Mouse (Mus musculus): Measurements from ENCODE around the gene Hdac4. TPM values are rescaled to one million over a fixed set of nuclear protein-coding genes. Genes with fewer than 3 reads are reported as not detected.

Gene Hdac4
- polyA plus RNA-seq, 1 experiment from 2014 or later: 20.8 TPM

DNA sequence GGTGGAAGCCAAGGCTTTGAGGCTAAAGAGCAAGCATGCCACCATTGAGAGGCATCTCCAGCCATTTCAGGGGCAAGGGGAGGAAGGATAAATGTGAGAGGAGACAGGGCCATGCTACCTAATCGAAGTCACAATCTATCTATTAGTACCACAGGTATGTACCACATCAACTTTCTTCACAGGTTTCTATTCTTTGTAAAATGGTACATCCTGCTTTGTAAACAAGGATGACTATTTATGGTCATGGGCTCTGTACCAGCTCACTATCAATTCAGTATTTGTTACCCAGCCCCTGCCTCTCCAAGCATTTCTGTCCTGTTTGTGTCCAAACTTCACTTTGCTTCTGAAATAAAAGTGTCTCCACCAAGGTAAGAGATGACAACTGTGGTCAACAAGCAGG, 92.7 kb downstream of the Hdac4 start:
- DNase-seq (ENCODE audit: low spot score): no peak
- Histone ChIP-seq H3K9me3 (no peaks in the 10 kb centered on the region), H3K36me3 (replicated peaks) (no peaks in the 10 kb centered on the region), H3K27me3 (replicated peaks; ENCODE audit: low read depth, poor library complexity, severe bottlenecking) (no peaks in the 10 kb centered on the region), H3K27ac (replicated peaks) (no peak overlapping the region), H3K4me3 (no peak overlapping the region), H3K4me1 (peaks cover 7% of the 10 kb centered on the region; the same call in 1 of the 2 replicates)
- 92% methylated on average over 1 of the region's 1 CpGs for WGBS

DNA sequence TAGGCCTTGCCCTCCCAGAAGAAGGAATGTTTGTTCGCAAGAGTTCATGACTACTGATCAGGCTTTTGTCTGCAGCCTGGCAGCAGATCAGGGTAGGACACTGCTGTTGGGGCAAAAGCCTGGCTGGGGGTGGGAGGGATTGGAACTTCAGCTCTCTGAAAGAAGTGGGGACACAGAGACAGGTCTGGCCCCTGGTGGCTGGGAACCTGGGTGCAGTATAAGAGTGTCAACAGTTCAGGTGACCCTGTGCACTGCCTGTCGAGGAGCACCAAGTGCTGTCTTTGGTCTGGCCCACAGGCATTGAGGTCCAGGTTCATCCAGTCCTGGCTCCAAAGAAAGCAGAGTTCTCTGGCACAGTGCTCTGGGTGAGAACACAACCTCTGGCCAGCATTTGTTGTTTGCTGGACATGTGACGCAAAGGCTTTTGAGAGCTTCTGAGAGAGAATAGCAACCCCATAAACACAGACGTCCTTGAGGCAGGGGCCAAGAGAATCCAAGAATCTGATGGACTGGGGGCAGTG, 95.1 kb downstream of the Hdac4 start:
- WGBS: 75% methylated on average over 4 of the region's 4 CpGs
- Histone ChIP-seq H3K4me1 (peaks cover 7% of the 10 kb centered on the region; the same call in 1 of the 2 replicates), H3K27ac (replicated peaks) (no peak overlapping the region)

DNA sequence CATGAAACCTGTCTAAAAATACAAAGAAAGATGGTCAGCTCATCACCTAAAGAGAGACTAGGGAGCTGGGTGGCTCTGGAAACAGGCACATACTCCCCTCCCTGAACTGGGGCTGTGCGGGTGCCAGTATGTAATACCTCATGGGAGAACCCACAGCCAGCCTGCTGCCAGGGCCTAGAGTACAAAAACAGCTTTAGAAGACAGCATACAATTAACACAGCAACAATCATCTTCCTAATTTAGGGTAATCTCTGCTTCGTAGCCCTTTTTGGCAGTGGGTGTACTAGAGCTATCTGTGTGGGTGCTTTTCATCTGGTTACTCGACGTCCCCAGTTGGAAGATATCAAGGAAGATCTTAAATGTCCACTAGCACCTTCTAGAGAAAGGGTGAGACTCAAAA, 95.5 kb downstream of the Hdac4 start:
- H3K27ac ChIP-seq (replicated peaks): no peak overlapping the region
- H3K27me3 ChIP-seq (replicated peaks; ENCODE audit: low read depth, poor library complexity, severe bottlenecking): no peaks in the 10 kb centered on the region
- H3K9me3 ChIP-seq: no peaks in the 10 kb centered on the region
- peaks cover 7% of the 10 kb centered on the region; the same call in 1 of the 2 replicates for H3K4me1 ChIP-seq
- no peak for DNase-seq (ENCODE audit: low spot score)
- 90% methylated on average over 4 of the region's 4 CpGs for WGBS
- no peaks in the 10 kb centered on the region for H3K36me3 ChIP-seq (replicated peaks)
- no peak overlapping the region for H3K4me3 ChIP-seq

More for the DNA sequence above, 95.1 kb downstream of the Hdac4 start:
- no peak for DNase-seq (ENCODE audit: low spot score)
- Histone ChIP-seq H3K4me3 (no peak overlapping the region), H3K36me3 (replicated peaks) (no peaks in the 10 kb centered on the region), H3K27me3 (replicated peaks; ENCODE audit: low read depth, poor library complexity, severe bottlenecking) (no peaks in the 10 kb centered on the region), H3K9me3 (no peaks in the 10 kb centered on the region)

DNA sequence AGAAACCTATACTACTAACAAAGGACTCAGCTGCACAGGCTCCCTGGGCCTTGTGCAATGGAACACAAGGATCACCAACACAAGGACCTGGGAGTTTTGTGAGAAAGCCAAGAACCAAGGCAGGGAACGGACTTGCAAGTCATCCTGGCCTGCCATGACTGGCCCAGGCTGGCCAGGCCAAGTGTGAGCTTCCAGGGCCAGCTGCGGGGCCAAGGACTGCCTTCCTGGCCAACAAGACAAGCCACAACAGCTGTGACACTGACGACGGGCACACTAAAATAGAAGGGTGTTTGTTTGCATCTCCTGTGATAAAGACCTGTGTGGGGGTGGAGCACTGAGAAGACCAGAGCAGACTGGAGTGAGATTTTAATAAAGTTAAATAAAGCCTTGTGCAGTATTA, 96.0 kb downstream of the Hdac4 start:
- H3K9me3 ChIP-seq: no peaks in the 10 kb centered on the region
- no peaks in the 10 kb centered on the region for H3K36me3 ChIP-seq (replicated peaks)
- H3K27me3 ChIP-seq (replicated peaks; ENCODE audit: low read depth, poor library complexity, severe bottlenecking): no peaks in the 10 kb centered on the region
- no peak for DNase-seq (ENCODE audit: low spot score)
- H3K4me3 ChIP-seq: no peak overlapping the region
- no peak overlapping the region for H3K27ac ChIP-seq (replicated peaks)
- H3K4me1 ChIP-seq: peaks cover 7% of the 10 kb centered on the region; the same call in 1 of the 2 replicates
- WGBS: 67% methylated on average over 4 of the region's 4 CpGs

DNA sequence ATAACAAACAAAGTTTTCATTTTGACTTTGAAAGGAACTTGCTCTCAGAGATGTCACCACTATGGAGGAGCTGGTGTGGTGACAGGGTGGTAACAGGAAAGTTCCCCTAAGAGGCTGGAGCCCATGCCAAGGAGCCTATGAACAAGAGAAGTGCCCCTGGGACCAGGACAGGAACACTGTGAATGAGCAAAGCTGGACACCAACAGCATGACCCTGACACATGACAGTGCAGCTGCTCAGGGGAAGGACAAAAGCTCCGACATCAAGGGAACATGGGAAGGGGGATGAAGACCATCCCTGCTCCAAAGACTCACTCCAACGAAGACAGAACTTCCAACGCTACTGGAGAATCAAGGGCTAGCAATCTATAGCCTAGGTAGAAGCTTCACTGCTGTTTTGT, 97.0 kb downstream of the Hdac4 start:
- Histone ChIP-seq H3K27ac (replicated peaks) (no peak overlapping the region), H3K4me3 (no peak overlapping the region), H3K27me3 (replicated peaks; ENCODE audit: low read depth, poor library complexity, severe bottlenecking) (no peaks in the 10 kb centered on the region), H3K36me3 (replicated peaks) (no peaks in the 10 kb centered on the region), H3K4me1 (peaks cover 7% of the 10 kb centered on the region; the same call in 1 of the 2 replicates), H3K9me3 (no peaks in the 10 kb centered on the region)
- DNase-seq (ENCODE audit: low spot score): no peak
- 79% methylated on average over 3 of the region's 3 CpGs for WGBS

DNA sequence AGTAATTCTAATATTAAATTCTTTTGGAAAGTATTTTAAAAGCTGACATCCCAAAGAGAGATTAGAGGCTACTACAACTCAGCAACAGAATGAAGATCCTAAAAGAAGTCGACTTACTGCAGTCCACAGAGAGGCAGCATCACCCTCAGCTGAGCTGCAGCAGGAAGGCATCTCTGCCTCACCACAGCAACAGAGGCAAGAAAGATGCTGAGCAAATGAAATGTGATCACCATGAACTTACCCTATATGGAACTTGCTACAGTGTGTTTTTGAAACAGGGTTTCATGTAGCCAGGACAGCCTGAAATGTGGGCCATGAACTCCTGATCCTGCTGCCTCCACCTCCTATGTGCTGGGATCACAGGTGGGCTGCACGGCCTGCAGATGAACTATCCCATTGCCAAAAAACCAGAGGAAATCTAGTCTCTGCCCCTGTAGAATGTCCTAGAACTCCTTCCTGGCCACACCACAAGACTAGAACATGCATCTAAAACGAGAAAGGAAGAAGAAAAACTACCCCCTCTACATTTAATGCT, 98.4 kb downstream of the Hdac4 start:
- 81% methylated on average over 3 of the region's 3 CpGs for WGBS
- Histone ChIP-seq H3K36me3 (replicated peaks) (no peaks in the 10 kb centered on the region), H3K27ac (replicated peaks) (no peak overlapping the region), H3K4me1 (peaks cover 7% of the 10 kb centered on the region; the same call in 1 of the 2 replicates), H3K4me3 (no peak overlapping the region), H3K9me3 (no peaks in the 10 kb centered on the region), H3K27me3 (replicated peaks; ENCODE audit: low read depth, poor library complexity, severe bottlenecking) (no peaks in the 10 kb centered on the region)
- no peak for DNase-seq (ENCODE audit: low spot score)

DNA sequence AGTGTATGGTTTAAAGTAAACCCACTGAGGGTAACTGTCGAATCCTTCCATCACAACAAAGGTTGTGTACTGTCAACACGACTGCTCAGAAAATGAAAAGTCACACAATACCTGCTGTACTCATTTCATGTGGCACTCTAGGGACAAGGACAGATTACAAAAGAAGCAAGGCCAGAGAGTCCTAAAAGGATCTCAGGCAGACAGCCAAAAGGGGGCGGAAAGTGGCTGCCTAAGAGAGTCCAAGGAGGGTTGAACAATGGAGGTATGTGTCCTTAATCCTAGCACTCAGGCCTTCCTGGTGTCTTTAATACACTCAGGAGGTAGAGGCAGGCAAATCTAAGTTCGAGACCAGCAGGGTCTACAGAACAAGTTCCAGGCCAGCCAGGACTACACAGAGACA, 103.2 kb downstream of the Hdac4 start:
- H3K36me3 ChIP-seq (replicated peaks): no peaks in the 10 kb centered on the region
- no peak for DNase-seq (ENCODE audit: low spot score)
- no peak overlapping the region for H3K27ac ChIP-seq (replicated peaks)
- H3K9me3 ChIP-seq: no peaks in the 10 kb centered on the region
- H3K27me3 ChIP-seq (replicated peaks; ENCODE audit: low read depth, poor library complexity, severe bottlenecking): no peaks in the 10 kb centered on the region
- peaks cover 4% of the 10 kb centered on the region for H3K4me1 ChIP-seq
- no peak overlapping the region for H3K4me3 ChIP-seq
- WGBS: 89% methylated on average over 4 of the region's 4 CpGs

DNA sequence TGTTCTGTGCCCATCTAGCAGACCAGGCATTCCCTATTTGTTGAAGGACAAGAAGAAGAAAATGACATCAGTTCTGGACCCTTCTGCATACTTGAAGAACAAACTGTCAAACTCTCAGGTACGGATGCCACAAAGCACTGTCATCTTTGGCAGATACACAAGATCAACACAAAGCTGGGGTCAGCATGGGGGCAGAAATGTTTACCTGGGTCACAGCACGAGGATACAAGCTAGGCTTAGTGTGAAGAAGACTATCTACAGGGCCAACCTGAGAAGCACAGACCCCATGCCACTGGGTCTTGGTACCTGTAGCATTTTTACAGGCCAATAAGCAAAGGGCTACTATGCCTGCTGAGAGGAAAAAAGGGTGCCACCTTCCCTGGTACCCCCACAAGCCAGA, 107.7 kb downstream of the Hdac4 start:
- H3K9me3 ChIP-seq: no peaks in the 10 kb centered on the region
- H3K27ac ChIP-seq (replicated peaks): no peak overlapping the region
- DNase-seq (ENCODE audit: low spot score): no peak
- no peak overlapping the region for H3K4me3 ChIP-seq
- H3K36me3 ChIP-seq (replicated peaks): no peaks in the 10 kb centered on the region
- peaks cover 35% of the 10 kb centered on the region for H3K4me1 ChIP-seq
- WGBS: 76% methylated on average over 2 of the region's 2 CpGs
- no peaks in the 10 kb centered on the region for H3K27me3 ChIP-seq (replicated peaks; ENCODE audit: low read depth, poor library complexity, severe bottlenecking)

DNA sequence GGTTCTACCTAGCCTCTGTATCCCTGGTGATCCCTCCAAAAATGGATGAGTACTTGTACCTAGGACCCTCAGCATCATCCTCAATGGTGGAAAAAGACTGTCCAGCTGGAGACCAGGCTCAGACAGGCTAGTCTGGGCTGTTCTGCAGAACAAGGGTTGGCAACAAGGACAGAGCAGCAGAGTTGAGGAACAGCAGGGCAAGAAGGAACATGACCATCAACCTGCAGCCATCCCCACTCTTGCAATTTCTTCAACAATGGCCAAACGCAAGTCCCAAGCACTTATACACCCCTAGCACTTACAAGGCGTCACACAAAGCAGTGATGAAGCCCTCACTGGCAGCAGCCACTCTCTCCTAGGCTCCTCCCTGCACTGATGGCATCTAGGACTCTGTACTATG, 108.2 kb downstream of the Hdac4 start:
- 86% methylated on average over 2 of the region's 2 CpGs for WGBS
- Histone ChIP-seq H3K4me1 (peaks cover 35% of the 10 kb centered on the region), H3K27me3 (replicated peaks; ENCODE audit: low read depth, poor library complexity, severe bottlenecking) (no peaks in the 10 kb centered on the region)

DNA sequence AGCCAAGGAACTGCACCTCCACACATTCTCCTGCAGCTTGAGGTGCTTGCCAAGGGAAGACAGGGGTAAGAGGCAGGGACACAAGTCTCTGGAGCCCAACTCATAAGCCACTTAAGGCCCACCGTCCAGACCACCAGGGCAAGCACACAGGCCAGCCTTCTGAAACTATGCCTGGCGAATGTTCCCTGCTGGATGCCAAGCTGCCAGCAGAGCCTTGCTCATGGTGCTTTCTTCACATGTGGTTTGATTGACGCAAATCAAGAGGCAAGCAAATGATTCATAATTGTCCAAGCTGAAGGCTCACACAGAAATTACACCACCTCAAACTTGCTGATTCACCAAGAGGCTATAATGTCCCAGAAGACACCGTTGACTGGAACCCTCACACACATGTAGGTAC, 108.7 kb downstream of the Hdac4 start:
- Histone ChIP-seq H3K36me3 (replicated peaks) (no peaks in the 10 kb centered on the region), H3K9me3 (no peaks in the 10 kb centered on the region), H3K27me3 (replicated peaks; ENCODE audit: low read depth, poor library complexity, severe bottlenecking) (no peaks in the 10 kb centered on the region), H3K27ac (replicated peaks) (0 out of 2 replicates have a peak overlapping the region, but pooled peaks have one; percentile 12), H3K4me3 (no peak overlapping the region), H3K4me1 (peaks cover 35% of the 10 kb centered on the region)
- DNase-seq (ENCODE audit: low spot score): no peak
- 89% methylated on average over 4 of the region's 4 CpGs for WGBS

More for the DNA sequence above, 108.2 kb downstream of the Hdac4 start:
- Histone ChIP-seq H3K4me3 (no peak overlapping the region), H3K9me3 (no peaks in the 10 kb centered on the region), H3K27ac (replicated peaks) (no peak overlapping the region), H3K36me3 (replicated peaks) (no peaks in the 10 kb centered on the region)
- no peak for DNase-seq (ENCODE audit: low spot score)

DNA sequence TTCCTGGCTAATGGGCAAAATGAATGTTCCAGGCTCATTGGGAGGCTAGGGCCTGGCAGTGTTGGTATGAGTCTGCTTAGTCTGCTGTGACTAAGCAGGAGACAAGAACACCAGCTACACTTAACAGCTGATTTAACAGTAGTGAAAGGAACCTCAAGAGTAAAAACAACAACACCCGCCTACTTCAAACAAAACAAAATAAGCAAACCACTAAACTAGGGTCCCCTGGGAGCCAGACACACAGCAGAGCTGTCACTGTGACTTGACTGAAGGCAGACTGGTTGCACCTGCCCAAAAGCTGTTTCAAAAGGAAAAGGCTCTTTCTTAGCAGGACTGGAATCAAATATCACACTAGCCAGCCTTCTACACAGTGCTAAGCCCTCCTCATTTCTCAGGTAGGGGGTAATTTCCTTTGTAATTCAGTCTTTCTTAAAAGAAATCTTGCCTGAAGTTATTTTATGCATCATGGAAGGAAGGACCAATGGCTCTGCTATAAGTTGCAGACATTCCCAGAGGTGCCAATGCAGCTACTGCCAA, 109.2 kb downstream of the Hdac4 start:
- Histone ChIP-seq H3K4me1 (peaks cover 35% of the 10 kb centered on the region), H3K9me3 (no peaks in the 10 kb centered on the region), H3K4me3 (no peak overlapping the region), H3K36me3 (replicated peaks) (no peaks in the 10 kb centered on the region), H3K27me3 (replicated peaks; ENCODE audit: low read depth, poor library complexity, severe bottlenecking) (no peaks in the 10 kb centered on the region), H3K27ac (replicated peaks) (0 out of 2 replicates have a peak overlapping the region, but pooled peaks have one; percentile 12)
- peak; percentile 29 for DNase-seq (ENCODE audit: low spot score)
- 41% methylated on average over 1 of the region's 1 CpGs for WGBS

DNA sequence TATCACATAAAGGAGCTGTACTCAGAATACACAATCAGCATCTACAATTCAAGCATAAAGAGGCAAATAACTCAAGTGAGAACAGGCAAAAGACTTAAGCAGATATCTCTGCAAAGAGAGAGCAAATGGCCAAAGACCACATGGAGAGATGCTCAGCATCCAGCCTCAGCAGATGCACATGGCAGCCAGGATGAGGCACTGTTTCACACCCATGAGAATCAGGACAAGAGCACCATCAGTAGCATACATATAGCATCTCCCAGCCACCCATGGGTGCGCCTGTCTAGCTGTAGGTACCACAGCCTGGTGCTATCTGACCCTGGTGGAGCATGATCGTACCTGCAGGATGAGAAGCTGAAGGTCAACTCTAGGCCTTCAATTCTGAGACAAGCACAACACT, 110.8 kb downstream of the Hdac4 start:
- H3K27ac ChIP-seq (replicated peaks): no peak overlapping the region
- H3K27me3 ChIP-seq (replicated peaks; ENCODE audit: low read depth, poor library complexity, severe bottlenecking): no peaks in the 10 kb centered on the region
- 96% methylated on average over 2 of the region's 2 CpGs for WGBS
- H3K36me3 ChIP-seq (replicated peaks): no peaks in the 10 kb centered on the region
- no peak overlapping the region for H3K4me3 ChIP-seq
- H3K4me1 ChIP-seq: peaks cover 35% of the 10 kb centered on the region
- no peaks in the 10 kb centered on the region for H3K9me3 ChIP-seq
- DNase-seq (ENCODE audit: low spot score): no peak

DNA sequence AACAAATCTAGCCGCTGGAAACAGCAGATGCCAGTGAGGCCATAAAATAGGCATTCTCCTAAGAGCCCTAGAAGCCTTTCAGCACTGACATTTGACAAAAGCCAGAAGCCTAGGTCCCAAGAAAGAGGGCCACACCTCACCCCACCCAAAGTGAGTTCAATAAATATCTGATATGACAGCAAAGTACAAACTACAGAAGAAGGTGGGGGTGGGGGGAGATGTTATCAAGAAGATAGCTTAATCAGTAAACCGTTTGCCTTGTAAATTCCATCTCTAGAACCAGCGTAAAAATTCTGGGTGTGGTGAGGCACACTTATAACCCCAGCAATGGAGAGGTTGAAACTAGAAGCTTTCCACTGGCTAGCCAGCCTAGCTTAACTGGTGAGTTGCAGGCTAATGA, 111.5 kb downstream of the Hdac4 start:
- H3K27me3 ChIP-seq (replicated peaks; ENCODE audit: low read depth, poor library complexity, severe bottlenecking): no peaks in the 10 kb centered on the region
- H3K36me3 ChIP-seq (replicated peaks): no peaks in the 10 kb centered on the region
- 71% methylated on average over 3 of the region's 3 CpGs for WGBS
- H3K4me3 ChIP-seq: no peak overlapping the region
- H3K27ac ChIP-seq (replicated peaks): no peak overlapping the region
- peaks cover 35% of the 10 kb centered on the region for H3K4me1 ChIP-seq
- DNase-seq (ENCODE audit: low spot score): no peak
- no peaks in the 10 kb centered on the region for H3K9me3 ChIP-seq
